Mouse (Mus musculus): ENCODE results near the gene Esp38. TPM values are rescaled to one million over a fixed set of nuclear protein-coding genes. Genes with fewer than 3 reads are reported as not detected.
"Not testable (repeated sequence)": the region's sequence is repeated elsewhere in the genome, so short reads cannot be mapped to it uniquely, and the experiment has no call there.

Esp38 gene
- polyA plus RNA-seq (2015; fragmentation: Nextera tagmentation; extraction: Ambion mirVana): not detected in 2 replicates

DNA sequence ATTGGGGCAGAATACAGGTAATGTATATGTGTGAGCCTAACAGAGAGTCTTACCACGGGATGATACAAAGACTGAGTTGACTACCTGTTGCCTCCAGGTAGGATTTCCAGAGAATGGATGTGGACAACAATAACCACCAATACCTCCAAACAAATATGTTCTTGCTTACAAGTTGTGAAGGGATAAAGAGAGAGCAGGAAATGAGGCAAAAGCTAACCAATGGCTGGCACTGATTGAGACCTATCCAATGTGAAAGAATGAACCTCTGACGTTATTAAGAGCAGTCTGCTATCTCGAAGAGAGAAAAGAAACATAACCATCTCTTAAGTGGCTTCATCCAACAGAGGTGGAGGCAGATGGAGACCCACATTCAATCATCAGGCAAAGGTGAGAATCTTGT lies at the start of gene Esp38:
Gene Esp38, plus strand, starts transcription at position 301 of the 400 bp plus-strand sequence.
- 78% methylated on average over 3 of the region's 3 CpGs for WGBS
- ATAC-seq (replicated peaks; ENCODE audit: low FRiP score): no peak

DNA sequence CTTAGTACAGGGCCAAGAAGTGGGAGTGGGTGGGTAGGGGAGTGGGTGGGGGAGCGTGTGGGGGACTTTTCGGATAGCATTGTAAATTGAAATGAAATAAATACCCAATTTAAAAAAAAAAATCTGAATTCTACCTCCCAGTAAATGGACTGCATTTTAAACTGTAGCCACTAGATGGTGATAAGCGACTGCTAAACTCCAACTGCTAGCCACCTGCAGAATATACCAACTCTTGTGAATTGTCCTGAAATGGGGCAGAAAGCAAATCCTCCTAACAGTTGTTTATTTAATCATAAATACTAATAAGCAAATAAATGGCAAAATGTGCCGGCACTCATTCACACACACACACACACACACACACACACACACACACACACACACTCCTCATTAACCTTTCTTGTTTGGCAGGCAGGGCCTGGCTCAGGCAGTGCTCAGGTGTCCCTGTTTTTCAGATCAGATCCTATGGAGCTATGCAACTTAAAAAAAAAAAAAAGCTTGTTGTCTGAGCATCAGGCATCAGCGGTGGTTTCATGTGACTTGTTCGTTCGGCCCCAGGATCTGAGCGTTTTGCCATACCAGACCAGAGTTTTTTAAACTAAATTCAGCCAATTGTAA lies 47.3 kb upstream of the Esp38 start:
- not testable (repeated sequence) for ATAC-seq (replicated peaks; ENCODE audit: low FRiP score); H3K9me3 ChIP-seq (replicated peaks); H3K4me3 ChIP-seq (replicated peaks); H3K4me2 ChIP-seq; H3K27ac ChIP-seq; H3K27me3 ChIP-seq; H3K4me1 ChIP-seq; H3K9ac ChIP-seq; H3K36me3 ChIP-seq
- 49% methylated on average over 8 of the region's 8 CpGs for WGBS

More for the DNA sequence above, at the start of gene Esp38:
- H3K27me3 ChIP-seq: no peaks in the 10 kb centered on the region
- no peak within 1 kb of the TSS for H3K4me3 ChIP-seq (replicated peaks)
- H3K36me3 ChIP-seq: no peaks in the 10 kb centered on the region
- no peak within 1 kb of the TSS for H3K9ac ChIP-seq
- H3K9me3 ChIP-seq (replicated peaks): no peaks in the 10 kb centered on the region
- H3K4me1 ChIP-seq: no peaks in the 10 kb centered on the region
- H3K4me2 ChIP-seq: no peak within 1 kb of the TSS
- H3K27ac ChIP-seq: no peak within 1 kb of the TSS

Other genes with a start within 250 kb of the Esp38 start
- gene AC192777.2, start 144.9 kb downstream of the Esp38 start, polyA plus RNA-seq (2015; fragmentation: Nextera tagmentation; extraction: Ambion mirVana): not detected in 2 replicates

Data from kidney, embryonic 15.5 days (tissue).